Mouse (Mus musculus) midbrain, embryonic 12.5 days (tissue): ENCODE data around the gene Pappa. TPM values are rescaled to one million over a fixed set of nuclear protein-coding genes. Genes with fewer than 3 reads are reported as not detected.

Experiments
- ATAC-seq: fragments of 200-750 bp; cut with Nextera tagmentation; 2 replicates; pipeline ENCODE4 v1.8.0; 2017; ENCODE audit warnings: low read depth, moderate TSS enrichment, moderate library complexity; ENCODE audit not compliant: low FRiP score
- H3K27ac ChIP-seq: fragments of 300-500 bp; sonication (generic); replicated peaks from 2 replicates; pipeline ENCODE4 v1.5.1; 2016; ENCODE audit warnings: mild to moderate bottlenecking
- H3K27me3 ChIP-seq: fragments of 300-500 bp; sonication (generic); 2 replicates; pipeline ENCODE4 v1.6.1; 2016; ENCODE audit warnings: mild to moderate bottlenecking
- H3K36me3 ChIP-seq: fragments of 300-500 bp; sonication (generic); 2 replicates; pipeline ENCODE4 v1.6.1; 2016
- H3K4me1 ChIP-seq: fragments of 300-500 bp; sonication (generic); 2 replicates; pipeline ENCODE4 v1.6.1; 2016
- H3K4me2 ChIP-seq: fragments of 300-500 bp; sonication (generic); replicated peaks from 2 replicates; pipeline ENCODE4 v1.6.1; 2016; ENCODE audit warnings: mild to moderate bottlenecking, moderate library complexity
- H3K4me3 ChIP-seq: fragments of 300-500 bp; sonication (generic); 2 replicates; pipeline ENCODE4 v1.5.1; 2016; ENCODE audit warnings: mild to moderate bottlenecking
- H3K9ac ChIP-seq: fragments of 300-500 bp; sonication (generic); replicated peaks from 2 replicates; pipeline ENCODE4 v1.6.1; 2016; ENCODE audit warnings: mild to moderate bottlenecking, moderate library complexity
- H3K9me3 ChIP-seq: fragments of 300-500 bp; sonication (generic); 2 replicates; pipeline ENCODE4 v1.6.1; 2016; ENCODE audit warnings: mild to moderate bottlenecking
- WGBS: fragments of 180-500 bp; shearing (Covaris S2); methylation state at CpG from one replicate; pipeline ENCODE4 v1.1.7; 2016; 5-methylcytosine and 5-hydroxymethylcytosine counted together
- polyA plus RNA-seq: library from polyadenylated mRNA; unstranded; fragments of >200 nt; fragmentation: Nextera tagmentation; extraction: Ambion mirVana; gene quantifications from 2 replicates; pipeline ENCODE4 v1.2.1, GENCODE M21; 2016

Pappa gene
- polyA plus RNA-seq, 1 experiment from 2014 or later = 1.5 TPM

DNA sequence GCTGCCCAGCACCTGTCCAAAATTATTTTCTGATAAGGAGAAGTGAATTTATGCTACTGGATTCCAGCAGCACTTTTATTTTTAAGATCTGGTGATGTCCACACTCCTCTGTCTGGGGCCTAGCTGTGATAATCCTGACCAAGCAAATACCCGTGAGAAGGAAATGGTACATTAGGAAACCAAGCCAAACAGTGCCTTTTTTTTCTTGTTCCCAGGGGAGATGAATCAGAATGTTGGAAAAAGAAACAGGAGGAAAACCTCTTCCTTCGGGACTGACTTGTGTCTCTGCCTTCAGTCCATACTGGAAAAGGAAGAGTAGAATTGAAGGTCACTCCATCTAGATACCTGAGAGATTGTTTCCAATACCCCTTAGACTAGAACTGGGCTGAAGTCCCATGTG is 63.3 kb downstream of the Pappa start:
- WGBS = 63% methylated on average over 2 of the region's 2 CpGs

DNA sequence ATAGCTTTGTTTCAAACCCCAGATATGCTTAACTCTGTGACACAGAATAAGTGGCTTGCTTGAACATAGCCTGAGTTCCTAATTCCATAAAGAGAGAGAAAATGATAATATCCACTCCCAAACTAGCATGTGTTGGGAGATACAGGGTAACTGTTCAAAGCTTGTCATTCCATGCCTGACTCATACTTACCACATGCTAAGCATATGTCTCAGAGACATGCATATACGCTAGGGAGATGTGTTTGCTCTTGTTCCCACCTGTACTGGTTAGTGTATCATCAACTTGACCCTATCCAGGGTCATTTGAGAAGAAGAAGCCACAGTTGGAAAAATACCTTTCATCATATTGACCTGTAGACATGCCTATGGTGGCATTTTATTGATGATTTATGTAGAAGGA is 63.7 kb downstream of the Pappa start:
- H3K36me3 ChIP-seq = no peaks in the 10 kb centered on the region
- no peak overlapping the region for H3K9ac ChIP-seq
- no peaks in the 10 kb centered on the region for H3K9me3 ChIP-seq
- no peaks in the 10 kb centered on the region; the same call in 1 of the 2 replicates for H3K27me3 ChIP-seq
- no peak overlapping the region for H3K4me3 ChIP-seq
- ATAC-seq = no peak
- no peak overlapping the region for H3K27ac ChIP-seq
- 90% methylated on average over 1 of the region's 1 CpGs for WGBS
- H3K4me2 ChIP-seq = no peak overlapping the region
- H3K4me1 ChIP-seq = peaks cover 5% of the 10 kb centered on the region

More for the DNA sequence above, 63.3 kb downstream of the Pappa start:
- Histone ChIP-seq H3K9ac (no peak overlapping the region), H3K9me3 (no peaks in the 10 kb centered on the region), H3K27ac (no peak overlapping the region), H3K27me3 (no peaks in the 10 kb centered on the region; the same call in 1 of the 2 replicates), H3K4me3 (no peak overlapping the region), H3K36me3 (no peaks in the 10 kb centered on the region), H3K4me2 (no peak overlapping the region), H3K4me1 (peaks cover 9% of the 10 kb centered on the region)
- ATAC-seq = no peak

DNA sequence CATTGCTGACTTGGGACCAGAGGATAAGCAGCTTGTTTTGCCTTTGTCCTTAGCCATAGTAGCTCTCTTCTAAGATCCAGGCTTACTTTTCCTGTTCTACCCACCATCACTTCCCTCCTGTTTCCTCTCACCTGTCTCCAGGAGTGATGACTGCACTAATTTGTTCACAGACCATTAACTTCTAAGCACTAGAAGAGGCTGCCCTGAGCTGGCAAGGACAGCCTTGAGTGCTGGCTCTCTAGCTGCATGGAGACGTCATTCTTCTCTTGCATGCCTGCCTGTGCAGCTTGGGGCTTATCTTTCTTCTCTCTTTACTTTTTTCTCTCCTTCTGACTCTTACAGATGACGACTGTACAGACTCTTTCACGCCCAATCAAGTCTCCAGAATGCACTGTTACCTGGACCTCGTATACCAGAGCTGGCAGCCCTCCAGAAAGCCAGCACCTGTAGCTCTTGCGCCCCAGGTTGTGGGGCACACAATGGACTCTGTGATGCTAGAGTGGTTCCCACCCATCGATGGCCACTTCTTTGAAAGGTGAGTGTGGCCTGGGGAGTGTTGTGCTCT is 65.0 kb downstream of the Pappa start:
- no peak overlapping the region for H3K4me3 ChIP-seq
- WGBS = 78% methylated on average over 6 of the region's 6 CpGs
- H3K27ac ChIP-seq = no peak overlapping the region
- no peak for ATAC-seq
- no peaks in the 10 kb centered on the region; the same call in 1 of the 2 replicates for H3K4me1 ChIP-seq
- H3K36me3 ChIP-seq = no peaks in the 10 kb centered on the region
- no peaks in the 10 kb centered on the region; the same call in 1 of the 2 replicates for H3K27me3 ChIP-seq
- no peak overlapping the region for H3K4me2 ChIP-seq
- H3K9ac ChIP-seq = no peak overlapping the region
- no peaks in the 10 kb centered on the region for H3K9me3 ChIP-seq

DNA sequence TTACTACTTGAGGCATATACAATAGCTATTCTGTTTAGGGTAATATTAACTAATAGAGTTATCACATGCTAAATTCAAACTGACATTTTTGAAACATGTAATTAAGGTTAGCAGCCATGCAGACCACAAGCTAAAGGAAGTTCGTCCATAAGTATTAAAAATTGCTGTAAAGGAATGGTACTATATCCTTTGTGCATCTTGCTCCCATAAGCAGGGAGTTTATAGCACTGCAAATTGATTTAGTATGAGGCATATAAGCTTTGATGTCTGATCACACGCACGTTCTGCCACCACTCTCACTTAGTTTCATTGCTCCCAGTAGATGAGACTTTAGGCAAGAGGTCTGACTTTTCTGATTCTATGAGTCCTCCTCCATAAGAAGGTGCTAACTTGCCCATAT is 68.8 kb downstream of the Pappa start:
- no peaks in the 10 kb centered on the region; the same call in 1 of the 2 replicates for H3K27me3 ChIP-seq
- no peaks in the 10 kb centered on the region; the same call in 1 of the 2 replicates for H3K4me1 ChIP-seq
- H3K9ac ChIP-seq = no peak overlapping the region
- ATAC-seq = no peak
- H3K4me3 ChIP-seq = no peak overlapping the region
- WGBS = 93% methylated on average over 3 of the region's 3 CpGs
- no peaks in the 10 kb centered on the region for H3K9me3 ChIP-seq
- no peaks in the 10 kb centered on the region for H3K36me3 ChIP-seq
- no peak overlapping the region for H3K27ac ChIP-seq
- no peak overlapping the region for H3K4me2 ChIP-seq

DNA sequence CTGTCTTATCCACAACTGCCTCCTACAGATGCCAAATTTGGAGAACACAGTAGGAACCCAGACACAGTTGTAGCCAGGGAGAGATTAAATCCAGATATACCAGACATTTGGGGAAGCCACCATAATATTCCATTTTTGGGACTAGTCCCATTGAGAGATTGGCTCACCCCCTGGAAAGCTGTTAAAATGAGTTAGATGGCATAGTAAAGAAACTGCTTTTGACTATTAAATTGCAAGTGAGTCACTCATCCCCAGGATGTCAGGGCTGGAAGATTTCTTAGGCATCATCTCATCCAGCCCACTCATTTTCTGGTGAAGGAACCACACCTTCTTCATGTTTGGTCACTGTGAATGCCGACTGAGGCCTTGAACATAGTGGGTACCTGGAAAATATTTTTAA is 72.0 kb downstream of the Pappa start:
- ATAC-seq = no peak
- Histone ChIP-seq H3K27ac (no peak overlapping the region), H3K4me3 (no peak overlapping the region), H3K9ac (no peak overlapping the region), H3K4me1 (no peaks in the 10 kb centered on the region), H3K36me3 (no peaks in the 10 kb centered on the region), H3K9me3 (no peaks in the 10 kb centered on the region), H3K27me3 (no peaks in the 10 kb centered on the region), H3K4me2 (no peak overlapping the region)
- 91% methylated on average over 1 of the region's 1 CpGs for WGBS

DNA sequence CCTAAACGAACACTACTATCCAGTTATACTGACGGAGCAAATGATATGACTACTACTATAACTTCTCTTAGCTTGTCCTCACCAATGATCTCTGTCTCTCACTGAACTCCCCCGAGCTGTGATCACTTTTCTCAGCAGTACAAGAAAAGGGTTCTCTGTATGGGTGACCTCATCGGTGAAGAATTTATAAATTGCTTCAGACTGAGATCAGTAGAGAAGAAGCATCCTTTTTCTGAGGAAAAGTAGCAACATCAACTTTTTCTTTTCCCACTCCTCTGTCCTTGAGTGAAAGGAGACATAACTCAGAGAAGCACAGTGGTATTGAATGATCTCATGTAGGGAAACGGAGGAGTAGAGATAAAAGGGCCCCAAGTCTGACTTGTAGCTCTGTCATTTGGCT is 79.7 kb downstream of the Pappa start:
- Histone ChIP-seq H3K9ac (no peak overlapping the region), H3K27me3 (no peaks in the 10 kb centered on the region), H3K4me2 (no peak overlapping the region), H3K27ac (no peak overlapping the region), H3K9me3 (no peaks in the 10 kb centered on the region), H3K4me3 (no peak overlapping the region), H3K4me1 (no peaks in the 10 kb centered on the region), H3K36me3 (no peaks in the 10 kb centered on the region)
- ATAC-seq = no peak
- 86% methylated on average over 5 of the region's 5 CpGs for WGBS

DNA sequence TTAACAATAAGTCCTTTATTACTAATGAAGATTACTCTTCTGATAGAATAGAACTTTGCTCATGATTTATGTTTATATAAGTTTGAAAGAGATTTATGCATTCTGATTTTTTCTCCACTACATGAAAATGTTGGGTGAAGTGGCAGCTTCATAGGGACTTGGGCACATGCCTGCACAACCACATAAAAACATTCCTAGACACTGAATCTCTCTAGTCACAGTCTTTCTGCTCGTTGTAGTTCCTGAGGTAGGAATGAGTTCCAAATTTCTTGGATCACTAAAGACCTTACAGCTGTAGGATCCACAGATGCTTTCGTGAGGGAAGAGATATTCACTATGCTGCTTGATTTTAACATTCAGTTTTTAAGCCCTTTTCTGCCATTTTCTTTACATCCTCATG is 81.5 kb downstream of the Pappa start:
- no peak overlapping the region for H3K4me2 ChIP-seq
- no peak overlapping the region for H3K4me3 ChIP-seq
- H3K27me3 ChIP-seq = no peaks in the 10 kb centered on the region
- no peaks in the 10 kb centered on the region for H3K9me3 ChIP-seq
- H3K9ac ChIP-seq = no peak overlapping the region
- no peak overlapping the region for H3K27ac ChIP-seq
- 92% methylated on average over 2 of the region's 2 CpGs for WGBS
- H3K4me1 ChIP-seq = no peaks in the 10 kb centered on the region
- no peak for ATAC-seq
- H3K36me3 ChIP-seq = no peaks in the 10 kb centered on the region

DNA sequence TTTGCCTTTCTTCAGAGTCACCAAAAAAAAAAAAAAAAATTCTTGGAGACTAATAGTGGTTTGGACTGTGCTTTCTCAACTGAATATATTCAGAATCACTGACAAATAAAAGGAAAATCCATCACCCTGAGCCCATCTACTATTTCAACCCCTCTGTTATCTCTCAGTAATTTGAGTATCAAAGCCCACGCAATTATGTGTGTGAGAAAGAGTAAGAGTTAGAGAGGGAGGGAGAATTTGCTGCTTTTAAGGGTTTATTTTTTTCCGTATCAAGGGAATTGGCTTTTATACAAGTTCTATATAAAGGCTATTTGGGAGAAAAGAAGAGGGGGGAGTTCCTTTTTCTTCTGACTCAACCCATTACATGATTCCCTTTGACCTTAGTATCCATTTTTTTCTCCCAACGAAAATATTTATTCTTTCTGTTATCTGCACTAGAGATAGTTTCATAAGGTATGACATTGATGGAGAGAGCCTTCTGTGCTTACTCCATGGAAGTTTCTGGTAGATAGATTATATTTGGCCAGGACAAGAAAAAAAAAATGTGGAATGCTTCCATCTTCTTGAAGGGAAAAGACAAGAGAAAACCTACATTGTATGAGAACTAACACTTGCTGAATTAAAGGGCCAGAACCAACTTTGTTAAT is 85.5 kb downstream of the Pappa start:
- WGBS = 88% methylated on average over 3 of the region's 3 CpGs
- ATAC-seq = no peak
- no peaks in the 10 kb centered on the region for H3K4me1 ChIP-seq

DNA sequence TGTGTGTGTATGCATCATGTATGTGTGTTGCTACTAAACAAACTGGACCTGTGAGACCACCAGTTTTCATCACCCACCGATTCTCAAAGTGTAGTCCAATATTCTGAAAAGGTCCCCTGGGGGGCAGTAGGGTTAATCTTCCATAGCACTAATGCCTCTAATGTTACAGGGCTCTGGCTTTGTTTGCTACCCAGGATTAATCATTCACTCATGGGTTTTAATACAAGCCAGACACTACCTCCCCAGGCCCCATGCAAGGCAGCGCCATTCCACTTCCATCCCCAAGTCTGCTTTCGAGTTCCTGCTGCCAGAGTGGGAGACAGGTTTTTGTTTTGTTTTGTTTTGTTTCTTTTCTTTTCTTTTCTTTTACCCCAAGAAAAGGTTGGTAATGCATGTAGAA is 92.7 kb downstream of the Pappa start:
- Histone ChIP-seq H3K9me3 (no peaks in the 10 kb centered on the region), H3K9ac (no peak overlapping the region), H3K4me1 (peaks cover 7% of the 10 kb centered on the region; the same call in 1 of the 2 replicates), H3K27ac (no peak overlapping the region), H3K4me3 (no peak overlapping the region), H3K4me2 (no peak overlapping the region), H3K36me3 (no peaks in the 10 kb centered on the region), H3K27me3 (no peaks in the 10 kb centered on the region)
- no peak for ATAC-seq
- 20% methylated on average over 3 of the region's 3 CpGs for WGBS

More for the DNA sequence above, 85.5 kb downstream of the Pappa start:
- Histone ChIP-seq H3K27ac (no peak overlapping the region), H3K9ac (no peak overlapping the region), H3K4me2 (no peak overlapping the region), H3K27me3 (no peaks in the 10 kb centered on the region), H3K36me3 (no peaks in the 10 kb centered on the region), H3K9me3 (no peaks in the 10 kb centered on the region), H3K4me3 (no peak overlapping the region)

DNA sequence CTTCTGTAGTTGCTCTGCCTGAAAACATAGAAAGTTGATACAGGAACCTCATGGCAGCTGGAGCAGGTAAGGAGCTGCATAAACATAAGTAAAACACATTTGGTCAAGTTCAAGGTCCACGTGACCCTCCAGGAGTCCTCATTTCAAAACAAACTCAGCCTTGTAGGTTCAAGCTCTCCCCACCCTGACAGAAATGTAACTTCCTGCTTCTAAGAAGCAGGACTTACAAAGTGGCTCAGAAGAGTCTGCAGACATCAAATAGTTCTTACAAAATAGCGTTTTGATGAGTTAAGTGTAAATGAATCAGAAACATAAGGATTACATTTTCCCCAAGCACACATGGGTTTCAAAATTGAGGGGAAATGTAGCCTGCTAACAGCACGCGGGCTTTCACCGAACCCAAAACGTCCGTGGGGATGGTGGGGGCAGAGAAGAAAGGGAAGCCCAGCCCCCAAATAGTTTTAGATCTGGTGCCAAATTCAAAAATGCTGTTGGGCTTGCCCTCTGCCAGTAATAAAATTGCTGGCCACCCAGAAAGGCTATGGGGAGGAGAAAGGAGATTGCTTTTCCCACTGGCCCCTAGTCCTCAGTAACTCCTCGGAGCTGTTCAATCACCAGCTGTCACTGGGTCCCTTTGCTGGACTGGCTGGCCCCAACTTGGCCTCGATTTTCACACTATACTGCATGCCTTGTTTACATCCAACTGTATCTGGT is 93.8 kb downstream of the Pappa start:
- no peaks in the 10 kb centered on the region for H3K9me3 ChIP-seq
- 61% methylated on average over 9 of the region's 9 CpGs for WGBS
- no peaks in the 10 kb centered on the region for H3K27me3 ChIP-seq
- no peak overlapping the region for H3K4me3 ChIP-seq
- no peak overlapping the region for H3K9ac ChIP-seq
- ATAC-seq = no peak
- peaks cover 7% of the 10 kb centered on the region; the same call in 1 of the 2 replicates for H3K4me1 ChIP-seq
- H3K4me2 ChIP-seq = no peak overlapping the region
- H3K36me3 ChIP-seq = no peaks in the 10 kb centered on the region
- no peak overlapping the region for H3K27ac ChIP-seq

DNA sequence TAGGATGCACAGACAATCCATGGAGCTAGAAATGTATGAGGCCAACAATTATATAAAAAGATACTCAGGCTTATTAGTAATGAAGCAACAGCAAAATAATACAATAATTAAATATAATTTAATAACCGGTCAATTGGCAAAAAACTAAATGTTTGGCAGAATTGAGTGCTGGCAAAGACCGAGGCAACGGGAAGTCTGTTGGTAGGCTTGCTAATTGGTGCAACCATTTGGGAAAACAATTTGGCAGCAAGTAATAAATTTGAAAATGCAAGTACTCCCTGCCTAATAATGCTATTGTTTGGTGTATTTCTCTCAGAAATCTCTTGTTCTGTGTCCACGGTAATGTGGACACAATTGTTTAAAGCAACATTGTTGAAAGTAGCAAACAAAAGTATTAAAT is 99.9 kb downstream of the Pappa start:
- H3K4me2 ChIP-seq = no peak overlapping the region
- no peak overlapping the region for H3K27ac ChIP-seq
- H3K9ac ChIP-seq = no peak overlapping the region
- H3K4me1 ChIP-seq = no peaks in the 10 kb centered on the region
- no peak overlapping the region for H3K4me3 ChIP-seq
- H3K27me3 ChIP-seq = no peaks in the 10 kb centered on the region
- 89% methylated on average over 4 of the region's 4 CpGs for WGBS
- H3K36me3 ChIP-seq = no peaks in the 10 kb centered on the region
- ATAC-seq = no peak
- no peaks in the 10 kb centered on the region for H3K9me3 ChIP-seq

DNA sequence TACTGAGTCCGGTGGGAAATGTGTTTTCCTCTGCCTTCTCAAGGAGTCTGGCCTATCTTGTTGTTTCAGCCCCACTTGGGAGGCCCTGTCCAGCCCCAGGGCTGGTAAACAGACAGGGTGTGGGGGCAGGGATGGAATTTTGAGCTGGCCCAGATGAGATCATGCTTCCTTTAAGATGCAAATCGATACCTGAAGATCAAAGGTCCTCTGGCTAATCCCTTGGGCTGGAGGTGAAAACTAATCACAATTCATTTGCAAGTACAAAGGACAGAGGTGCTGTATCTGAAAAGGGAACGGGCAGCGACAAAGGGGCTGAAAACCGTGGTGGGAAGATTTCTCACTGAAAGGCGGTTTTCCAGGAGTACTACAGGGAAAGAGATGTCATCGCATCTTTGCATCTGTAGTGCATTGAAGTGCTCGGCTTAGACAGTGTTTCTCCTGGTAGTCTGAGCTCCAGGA is 114.6 kb downstream of the Pappa start:
- ATAC-seq = peak; percentile 93
- no peak overlapping the region; the same call in 1 of the 2 replicates for H3K9ac ChIP-seq
- WGBS = under 1% methylated on average over 8 of the region's 8 CpGs
- no peak overlapping the region for H3K4me3 ChIP-seq
- no peaks in the 10 kb centered on the region for H3K9me3 ChIP-seq
- H3K4me2 ChIP-seq = peak overlapping the region; percentile 25
- peaks cover 33% of the 10 kb centered on the region for H3K4me1 ChIP-seq
- H3K27me3 ChIP-seq = peaks cover 9% of the 10 kb centered on the region; the same call in 1 of the 2 replicates
- H3K36me3 ChIP-seq = no peaks in the 10 kb centered on the region
- H3K27ac ChIP-seq = peak overlapping the region; percentile 69
